Mouse (Mus musculus): Measurements from ENCODE around the gene Pld5.
"Not testable (repeated sequence)": the region's sequence is repeated elsewhere in the genome, so short reads cannot be mapped to it uniquely, and the experiment has no call there.

Pld5 gene

DNA sequence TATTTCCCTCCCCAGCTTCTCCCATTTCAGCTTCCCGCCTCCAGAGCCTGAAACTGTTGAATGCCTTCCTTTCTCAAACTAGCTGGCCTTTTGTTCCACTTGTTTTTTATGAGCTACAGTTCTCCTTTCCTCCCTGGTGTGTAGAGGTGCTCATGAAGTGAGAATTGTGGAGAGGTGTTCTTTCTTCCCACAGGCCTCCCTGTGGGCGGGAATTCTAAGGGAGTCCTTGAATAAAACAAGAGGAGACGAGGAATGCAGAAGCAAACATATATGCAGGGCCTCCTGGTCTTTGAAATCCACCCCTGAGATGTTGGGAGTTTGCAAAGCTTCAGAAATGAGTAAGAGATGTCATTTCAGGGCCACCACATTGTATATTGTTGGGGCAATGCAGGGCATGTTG lies 235.2 kb downstream of the Pld5 start:
- DNase-seq (ENCODE audit: low spot score), result no peak

DNA sequence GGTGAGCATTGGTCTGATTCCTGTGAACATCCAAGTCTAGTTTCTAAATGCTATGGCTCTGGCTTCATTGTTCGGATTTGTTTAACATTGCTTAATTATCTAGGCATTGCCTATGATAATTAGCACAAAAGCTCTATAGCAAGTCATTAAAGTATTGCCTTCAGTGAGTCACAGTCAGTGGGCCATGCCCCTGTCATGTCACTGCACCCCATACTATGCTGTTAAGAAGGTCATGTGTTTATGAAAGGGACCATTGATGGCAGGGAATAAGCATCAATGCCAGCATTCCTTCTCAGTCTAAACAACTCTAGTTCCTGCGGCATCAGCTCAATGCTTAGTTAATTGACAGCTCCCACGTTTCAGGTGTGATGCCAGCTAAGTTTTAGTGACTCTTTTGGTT lies 239.1 kb downstream of the Pld5 start:
- DNase-seq (ENCODE audit: low spot score), result no peak

DNA sequence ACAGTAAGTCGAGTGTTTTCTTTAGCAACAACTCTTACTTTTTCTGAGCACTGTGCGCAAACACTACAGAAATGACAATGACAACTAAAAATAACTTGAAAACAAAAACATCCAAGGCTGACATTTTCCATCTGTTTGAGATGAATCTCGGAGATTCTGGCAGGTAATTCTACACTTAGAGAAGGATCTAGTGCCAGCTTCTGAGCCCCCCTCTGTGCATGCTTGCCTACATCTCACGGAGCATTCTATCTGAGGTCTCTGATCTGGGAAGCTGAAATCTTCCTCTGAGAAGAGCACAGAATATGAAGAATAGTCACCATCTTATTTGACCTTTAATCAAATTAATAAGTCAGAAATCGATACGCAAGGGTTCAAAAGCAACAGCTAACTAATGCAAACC lies 240.4 kb downstream of the Pld5 start:
- no peak for DNase-seq (ENCODE audit: low spot score)

DNA sequence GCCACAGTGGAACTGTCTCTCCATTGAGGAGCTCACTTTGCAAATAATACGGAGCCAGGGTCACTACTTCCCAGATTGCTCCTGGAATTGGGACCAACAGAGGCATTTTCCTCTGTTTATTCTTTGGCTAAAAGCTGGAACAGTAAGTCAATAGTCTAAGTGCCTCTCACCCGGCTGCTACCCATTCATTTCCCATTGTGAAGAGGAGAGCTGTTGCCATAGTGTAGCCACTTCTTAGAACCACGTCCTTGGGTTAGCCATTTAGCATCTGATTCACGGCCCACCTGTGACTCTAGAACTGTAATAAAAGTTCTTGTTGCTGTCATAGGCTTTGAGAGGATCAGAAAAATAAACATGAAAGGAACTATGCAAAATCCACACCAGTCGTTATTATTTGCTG lies 241.4 kb downstream of the Pld5 start:
- no peak for DNase-seq (ENCODE audit: low spot score)

GRCm38 (mm10) chr1:176029063-176029462 lies 246.0 kb downstream of the Pld5 start:
- no peak for DNase-seq (ENCODE audit: low spot score)

DNA sequence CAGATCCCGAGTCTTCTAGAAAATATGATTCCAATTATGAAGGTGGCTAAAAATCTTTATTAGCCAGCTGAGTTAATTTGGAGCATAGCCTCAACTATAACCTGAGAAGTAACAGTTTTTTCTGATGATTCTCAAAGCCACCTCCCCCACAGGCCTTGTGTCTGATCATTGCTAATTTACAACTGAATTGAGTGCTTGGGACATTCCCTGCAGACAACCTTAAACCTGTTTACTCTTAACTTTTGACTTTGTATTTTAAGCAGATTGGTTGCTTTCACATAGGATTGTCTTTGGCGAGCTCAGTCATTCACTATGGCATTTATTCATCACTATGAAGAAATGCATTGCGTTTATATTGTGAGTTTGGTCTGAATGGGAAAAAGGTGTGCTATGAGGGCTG lies 246.7 kb downstream of the Pld5 start:
- DNase-seq (ENCODE audit: low spot score), result no peak

- no peak for DNase-seq (ENCODE audit: low spot score)
Measured at GRCm38 (mm10) chr1:176024501-176024900, 250.6 kb downstream of the Pld5 start.

DNA sequence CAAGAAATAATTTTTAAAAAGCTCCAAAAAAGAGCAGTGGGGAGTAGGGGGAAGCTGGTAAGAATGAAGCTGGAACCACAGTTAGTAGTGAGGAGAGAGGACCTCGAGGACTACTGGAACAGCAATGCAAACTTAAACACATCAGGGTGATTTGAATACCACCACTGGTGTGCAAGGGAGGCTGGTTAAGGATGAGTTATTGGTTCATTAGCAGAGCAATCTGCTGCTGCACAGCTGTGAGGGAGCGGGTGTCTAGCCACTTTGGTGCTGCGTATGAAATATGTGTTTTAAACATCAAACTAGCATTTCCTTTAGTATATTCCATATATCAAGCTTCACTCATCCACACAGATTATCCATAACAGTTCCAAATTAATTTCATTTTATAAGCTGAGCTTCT lies 256.6 kb downstream of the Pld5 start:
- no peak for DNase-seq (ENCODE audit: low spot score)

DNA sequence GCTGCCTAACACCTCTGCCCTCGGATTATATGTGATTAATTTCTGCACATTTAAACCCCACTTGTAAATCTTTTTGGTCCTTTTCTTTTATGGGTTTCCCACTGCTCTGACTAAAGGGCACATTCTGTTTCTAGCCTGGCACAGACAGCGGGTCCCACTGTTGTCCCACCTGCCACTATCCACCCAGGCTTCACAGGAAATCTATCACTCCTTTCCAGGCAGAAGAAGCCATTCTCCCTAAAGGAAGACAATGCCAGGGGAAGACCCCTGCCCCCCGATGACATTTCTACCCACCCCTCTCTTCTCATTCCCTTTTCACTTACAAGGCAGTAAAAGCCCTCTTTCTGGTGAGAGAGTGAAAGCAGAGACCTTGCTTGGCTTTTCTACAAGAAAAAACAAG lies 259.0 kb downstream of the Pld5 start:
- DNase-seq (ENCODE audit: low spot score), result no peak

- DNase-seq (ENCODE audit: low spot score), result no peak
Measured at GRCm38 (mm10) chr1:176013497-176014268, 261.4 kb downstream of the Pld5 start.

- DNase-seq (ENCODE audit: low spot score), result no peak
Measured at GRCm38 (mm10) chr1:176011535-176011934, 263.6 kb downstream of the Pld5 start.

DNA sequence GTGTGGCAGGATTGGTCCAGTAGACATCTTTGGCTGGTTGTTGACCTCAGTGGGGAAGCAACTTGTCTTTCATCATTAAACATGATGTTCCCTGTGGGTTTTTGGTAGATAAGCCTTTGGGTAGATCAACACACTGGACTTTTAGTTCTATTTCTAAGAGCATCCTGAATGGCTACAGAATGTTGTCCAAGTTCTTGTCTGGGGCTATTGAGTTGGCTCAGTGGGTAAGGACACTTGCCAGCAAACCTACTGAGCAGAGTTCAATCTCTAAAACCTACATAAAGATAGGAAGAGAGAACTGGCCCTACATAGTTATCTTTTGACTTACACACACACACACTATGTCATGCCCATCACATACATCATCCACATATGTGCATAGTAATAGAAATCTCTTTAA lies 264.0 kb downstream of the Pld5 start:
- DNase-seq (ENCODE audit: low spot score), result no peak

GRCm38 (mm10) chr1:176008411-176008810 lies 266.7 kb downstream of the Pld5 start:
- no peak for DNase-seq (ENCODE audit: low spot score)

DNA sequence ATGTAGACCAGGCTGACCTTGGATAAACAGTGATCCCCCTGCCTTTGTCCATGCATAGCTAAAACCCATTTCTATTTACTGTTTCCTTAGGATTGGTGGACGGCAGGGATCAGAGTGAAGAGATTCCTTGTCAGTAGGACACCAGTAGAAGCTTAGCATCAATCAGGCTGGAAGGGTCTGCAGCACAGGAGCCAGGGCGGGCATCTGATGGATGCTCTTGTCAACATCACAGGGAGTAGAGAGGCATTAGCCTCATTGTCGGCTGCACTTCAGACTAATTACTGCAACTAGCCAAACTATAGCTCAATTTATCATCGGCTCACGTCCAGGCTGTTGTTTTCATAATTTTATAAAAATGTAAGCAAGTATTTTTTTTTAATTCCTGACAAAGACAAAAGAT lies 274.5 kb downstream of the Pld5 start:
- DNase-seq (ENCODE audit: low spot score), result no peak

GRCm38 (mm10) chr1:175997076-175997651 lies 277.9 kb downstream of the Pld5 start:
- no peak for DNase-seq (ENCODE audit: low spot score)

DNA sequence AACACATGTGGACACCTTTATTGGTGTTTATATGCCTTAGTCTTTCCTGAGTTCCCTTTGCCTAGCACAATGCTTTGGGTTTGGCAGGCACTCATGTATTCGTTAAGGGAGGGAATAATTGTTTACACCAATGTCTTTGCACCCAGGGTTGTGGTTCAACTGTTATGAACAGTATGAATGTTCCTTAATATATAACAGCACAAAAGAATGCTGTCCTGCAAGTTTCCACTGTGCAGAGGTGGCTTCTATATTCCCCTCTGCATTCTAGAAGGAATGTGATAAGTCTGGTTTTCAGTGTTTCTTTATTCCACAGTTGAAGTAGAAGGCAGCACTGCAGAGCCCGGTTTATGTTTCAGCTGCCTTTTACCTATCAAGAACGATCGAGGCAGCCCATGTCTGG lies 286.2 kb downstream of the Pld5 start:
- DNase-seq (ENCODE audit: low spot score), result no peak

DNA sequence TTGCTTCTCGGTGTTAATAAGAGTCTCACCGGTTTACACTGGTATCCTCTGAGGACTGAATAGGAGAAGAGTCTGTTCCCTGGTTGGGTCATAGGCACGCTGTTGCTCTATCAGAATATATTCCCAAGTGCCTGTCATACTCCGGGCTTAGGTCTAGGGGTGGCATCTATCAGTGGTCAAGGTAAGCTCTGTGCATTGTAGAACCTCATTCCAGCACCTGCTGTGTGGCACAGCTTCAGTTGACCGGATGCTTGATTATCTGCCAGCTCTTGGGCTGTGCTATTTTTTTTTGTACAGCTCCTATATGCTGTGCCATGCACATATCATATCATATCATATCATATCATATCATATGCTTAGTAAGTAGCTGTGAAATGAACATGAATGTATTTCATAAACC lies 286.7 kb downstream of the Pld5 start:
- no peak for DNase-seq (ENCODE audit: low spot score)

DNA sequence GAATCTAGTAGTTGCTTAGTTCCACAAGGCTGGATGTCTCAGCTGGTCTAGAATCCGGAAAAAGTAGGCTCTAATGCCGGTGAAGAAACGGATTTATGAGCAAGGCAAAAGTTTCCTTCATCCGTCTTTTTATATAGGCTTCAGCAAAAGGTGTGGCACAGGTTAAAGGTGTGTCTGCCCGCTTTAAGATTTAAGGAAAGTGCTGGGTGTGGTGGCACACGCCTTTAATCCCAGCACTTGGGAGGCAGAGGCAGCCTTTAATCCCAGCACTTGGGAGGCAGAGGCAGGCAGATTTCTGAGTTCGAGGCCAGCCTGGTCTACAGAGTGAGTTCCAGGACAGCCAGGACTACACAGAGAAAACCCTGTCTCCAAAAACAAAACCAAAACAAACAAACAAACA lies 296.1 kb downstream of the Pld5 start, which contains the start of gene Rbm8a2:
Gene Rbm8a2 (minus strand): TSS at position 101 of the 400 bp plus-strand sequence.
- DNase-seq (ENCODE audit: low spot score), result not testable (repeated sequence)

DNA sequence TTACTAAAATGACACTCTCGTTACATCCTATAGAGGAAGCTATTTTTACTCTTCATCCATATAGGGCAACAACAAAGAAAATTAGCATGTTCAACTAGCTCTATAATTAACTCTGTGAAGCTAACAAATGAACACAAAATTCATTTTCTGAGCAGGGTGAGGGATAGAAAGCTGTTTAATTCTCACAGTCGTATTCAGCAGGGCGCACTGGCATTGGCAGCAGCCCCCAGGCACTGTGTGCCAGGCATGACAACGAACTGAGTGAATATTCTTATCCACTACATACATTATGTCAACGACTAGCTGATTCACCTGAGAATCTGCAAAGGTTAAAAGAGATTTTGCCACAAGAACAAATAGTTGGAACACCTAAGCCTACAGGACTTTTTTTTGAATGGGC lies 304.4 kb downstream of the Pld5 start:
- DNase-seq (ENCODE audit: low spot score), result no peak

DNA sequence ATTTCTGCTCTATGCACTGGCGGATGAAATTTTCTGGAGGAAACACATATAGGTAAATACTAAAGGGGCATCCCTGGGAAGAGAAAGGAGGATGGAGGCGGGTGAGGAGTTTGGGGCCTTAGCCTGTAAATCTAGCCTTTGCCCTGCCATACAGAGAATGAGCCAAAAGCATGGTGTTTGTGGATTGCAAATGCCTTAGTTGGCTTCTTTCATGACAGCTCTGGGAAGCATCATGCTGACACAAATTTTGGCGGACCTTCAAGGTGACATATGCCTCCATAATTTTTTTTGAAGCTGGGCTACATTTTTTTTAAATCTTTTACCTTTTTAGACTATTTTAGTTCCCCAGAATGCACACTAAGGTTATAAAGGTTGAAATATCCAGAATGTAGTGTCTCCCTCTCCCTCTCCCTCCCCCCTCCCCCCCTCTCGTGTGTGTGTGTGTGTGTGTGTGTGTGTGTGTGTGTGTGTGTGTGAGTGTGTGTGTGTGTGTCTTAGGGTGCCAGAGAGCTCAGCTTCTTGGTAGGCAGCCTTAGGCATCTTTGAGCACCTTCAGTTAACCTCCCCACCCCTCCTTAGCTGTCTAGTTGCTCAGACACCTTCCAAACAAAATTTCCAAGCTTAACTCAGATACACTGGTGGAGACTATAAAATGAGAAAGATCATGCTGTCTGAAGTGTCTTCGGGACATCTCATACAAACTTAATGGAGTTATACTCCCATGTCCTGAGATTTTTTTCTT lies 307.9 kb downstream of the Pld5 start:
- no peak for DNase-seq (ENCODE audit: low spot score)

DNA sequence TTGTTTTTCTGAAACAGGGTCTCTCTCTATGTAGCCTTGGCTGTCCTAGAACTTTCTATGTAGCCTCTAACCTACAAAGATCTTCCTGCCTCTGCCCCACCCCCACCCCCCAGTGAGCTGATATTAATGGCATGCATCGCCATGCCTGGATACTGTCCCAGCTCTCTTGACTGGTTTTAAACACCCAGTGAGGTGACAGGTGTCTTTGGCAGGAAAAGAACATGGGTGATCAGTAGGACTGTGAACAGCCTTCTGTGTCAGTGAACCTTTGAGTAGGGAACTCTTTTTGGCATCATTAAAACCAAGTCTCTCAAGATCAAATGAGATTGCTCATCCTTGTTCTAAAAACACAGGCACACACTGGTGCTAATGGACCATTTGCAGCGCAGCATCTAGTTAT lies 313.3 kb downstream of the Pld5 start:
- DNase-seq (ENCODE audit: low spot score), result no peak

GRCm38 (mm10) chr1:175950851-175951250 lies 324.3 kb downstream of the Pld5 start:
- no peak for DNase-seq (ENCODE audit: low spot score)

DNA sequence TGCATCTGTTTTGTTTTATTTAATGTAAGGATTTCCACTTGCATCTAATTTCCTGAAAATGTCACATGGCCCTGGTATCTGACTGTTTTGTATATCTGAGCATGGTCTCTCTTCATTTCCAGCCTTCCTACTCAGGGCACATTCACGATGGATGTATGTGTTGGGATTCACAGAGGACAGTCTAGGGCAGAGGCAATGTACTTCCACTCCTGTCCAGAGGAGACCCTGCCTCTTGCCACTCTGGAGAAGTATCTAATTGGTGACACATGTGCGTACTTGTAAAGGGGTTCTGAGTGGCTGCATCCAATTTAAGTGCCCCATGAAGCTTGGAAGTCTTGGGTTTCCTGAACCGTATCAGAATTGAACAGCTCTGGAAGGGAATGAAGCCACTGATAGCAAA lies 324.7 kb downstream of the Pld5 start:
- DNase-seq (ENCODE audit: low spot score), result no peak
